Mouse (Mus musculus) kidney, adult 2 months (tissue): ENCODE measurements at regions not wholly inside any gene's neighbourhood (a gene's known extent, or its start where the extent isn't known, plus 50 kb on each side); places are given as distances from the start of the nearest gene placed in this dataset.
A peak's percentile ranks its signal among the peaks of the same experiment; 100 is the strongest.

Experiments used
- DNase-seq: peaks from one replicate; pipeline ENCODE4 v3.0.0; 2021
- H3K27ac ChIP-seq: fragments of 200-500 bp; 2 replicates; pipeline ENCODE4 v1.5.1; 2012; ENCODE audit warnings: low read depth, low read length, control low read depth, inconsistent platforms; ENCODE audit not compliant: insufficient read depth
- H3K27me3 ChIP-seq: fragments of 200-500 bp; replicated peaks from 2 replicates; pipeline ENCODE4 v1.6.1; 2012; ENCODE audit warnings: mild to moderate bottlenecking, moderate library complexity, low read length, inconsistent platforms; ENCODE audit not compliant: control insufficient read depth, insufficient read depth
- H3K36me3 ChIP-seq: fragments of 200-500 bp; 2 replicates; pipeline ENCODE4 v1.6.1; 2012; ENCODE audit warnings: mild to moderate bottlenecking, moderate library complexity, low read length, inconsistent platforms; ENCODE audit not compliant: control insufficient read depth, insufficient read depth
- H3K4me1 ChIP-seq: fragments of 200-500 bp; 2 replicates; pipeline ENCODE4 v1.6.1; 2011; ENCODE audit warnings: low read length; ENCODE audit not compliant: control insufficient read depth, insufficient read depth
- H3K4me3 ChIP-seq: fragments of 200-500 bp; 2 replicates; pipeline ENCODE4 v1.5.1; 2011; ENCODE audit warnings: mild to moderate bottlenecking, low read depth, low read length, control low read depth; ENCODE audit not compliant: insufficient read depth
- CTCF ChIP-seq: fragments of 200-500 bp; conservative IDR thresholded peaks from 2 replicates; pipeline ENCODE4 v1.5.1; 2011; ENCODE audit warnings: low read depth, mild to moderate bottlenecking, control low read depth, low read length, moderate library complexity, mixed read lengths; ENCODE audit not compliant: insufficient read depth, insufficient read length
- POLR2A ChIP-seq: fragments of 200-500 bp; IDR thresholded peaks from one replicate; pipeline ENCODE4 v1.6.1; 2011; ENCODE audit warnings: low read depth, low read length, control low read depth
- WGBS: fragments of 180-500 bp; shearing (Covaris S2); methylation state at CpG from one replicate; pipeline ENCODE4 v1.1.7; 2018; 5-methylcytosine and 5-hydroxymethylcytosine counted together

DNA sequence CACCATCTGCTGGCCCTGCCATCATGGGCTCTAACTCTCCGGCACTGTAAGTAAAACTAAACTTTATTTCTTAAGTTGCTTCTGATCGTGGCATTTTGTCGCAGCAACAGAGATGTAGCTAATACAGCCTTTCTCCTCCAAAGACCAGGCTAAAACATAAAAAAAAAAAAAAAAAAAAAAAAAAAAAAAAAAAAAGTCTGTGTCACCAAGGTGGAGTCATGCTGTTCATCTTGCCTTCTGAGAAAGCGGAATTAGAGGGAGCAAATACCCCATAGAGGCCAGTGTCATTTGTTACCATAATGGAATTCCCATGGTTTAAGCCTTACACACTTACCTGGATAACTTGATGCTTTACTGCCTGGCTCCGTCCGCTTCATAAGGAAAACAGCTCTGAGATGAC is 136.9 kb upstream of the Rybp start:
- no peak overlapping the region for H3K4me3 ChIP-seq
- TF ChIP-seq POLR2A, result no peak
- no peak for TF ChIP-seq CTCF
- H3K27ac ChIP-seq, result no peak overlapping the region
- no peak for DNase-seq
- no peaks in the 10 kb centered on the region for H3K36me3 ChIP-seq
- 97% methylated on average over 6 of the region's 6 CpGs for WGBS
- H3K4me1 ChIP-seq, result no peaks in the 10 kb centered on the region
- no peaks in the 10 kb centered on the region for H3K27me3 ChIP-seq

- TF ChIP-seq CTCF, result no peak
- TF ChIP-seq POLR2A, result no peak
- no peak overlapping the region for H3K4me3 ChIP-seq
- H3K27me3 ChIP-seq, result no peaks in the 10 kb centered on the region
- H3K27ac ChIP-seq, result no peak overlapping the region
- H3K36me3 ChIP-seq, result no peaks in the 10 kb centered on the region
- no peak for DNase-seq
- 96% methylated on average over 12 of the region's 12 CpGs for WGBS
- H3K4me1 ChIP-seq, result no peaks in the 10 kb centered on the region
Observed at GRCm38 (mm10) chr6:100423636-100424035, 136.4 kb upstream of the Rybp start.

- H3K4me1 ChIP-seq, result no peaks in the 10 kb centered on the region
- WGBS, result 90% methylated on average over 6 of the region's 6 CpGs
- TF ChIP-seq POLR2A, result no peak
- no peak for TF ChIP-seq CTCF
Observed at GRCm38 (mm10) chr6:100422603-100423002, 135.3 kb upstream of the Rybp start.

DNA sequence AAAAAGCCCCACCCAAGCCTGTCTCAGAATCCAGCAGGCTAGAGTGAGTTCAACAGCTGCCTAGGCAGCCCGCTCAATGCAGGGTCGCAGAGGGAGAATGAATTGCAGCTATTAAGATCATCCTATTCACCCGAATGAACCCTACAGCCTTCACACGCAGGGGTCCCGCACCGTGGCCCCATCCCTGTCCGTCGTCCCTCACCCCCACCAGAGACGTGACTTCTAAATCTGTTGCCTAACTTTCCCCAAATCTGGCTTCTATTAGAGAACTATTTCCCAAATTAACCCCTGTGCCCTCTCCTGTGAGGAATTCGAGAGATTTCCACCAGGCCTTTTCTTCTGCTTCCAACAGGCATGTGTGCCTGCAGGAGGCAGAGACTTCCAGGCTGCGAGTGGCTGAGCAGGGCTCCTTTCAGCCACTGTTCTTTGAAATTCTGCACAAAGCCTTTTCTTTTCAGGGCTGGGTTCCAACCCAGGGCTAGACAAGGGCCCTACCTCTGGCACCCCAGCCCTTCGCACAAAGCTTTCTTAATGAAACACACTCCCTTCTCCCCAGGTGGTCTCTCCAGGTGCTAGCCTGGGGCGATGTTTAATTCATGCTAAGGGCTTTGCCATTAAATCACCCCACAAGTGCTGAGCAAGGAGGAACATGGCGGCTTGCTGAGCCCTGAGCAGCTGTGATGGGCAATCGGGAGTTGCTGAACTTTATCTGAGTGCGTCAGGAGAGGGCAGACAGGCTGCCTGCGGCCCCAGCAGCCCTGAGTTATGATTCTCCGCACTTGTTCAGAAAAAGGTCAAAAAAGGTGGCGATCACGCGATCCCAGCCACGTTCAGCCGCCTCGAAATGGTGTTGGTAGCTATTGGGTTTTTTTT is 134.7 kb upstream of the Rybp start:
- no peak overlapping the region for H3K27ac ChIP-seq
- H3K27me3 ChIP-seq, result no peaks in the 10 kb centered on the region
- DNase-seq, result no peak
- H3K4me3 ChIP-seq, result no peak overlapping the region
- no peaks in the 10 kb centered on the region for H3K36me3 ChIP-seq
- H3K4me1 ChIP-seq, result no peaks in the 10 kb centered on the region
- 56% methylated on average over 24 of the region's 24 CpGs for WGBS
- TF ChIP-seq POLR2A (no peak), CTCF (no peak)

More at GRCm38 (mm10) chr6:100422603-100423002, 135.3 kb upstream of the Rybp start:
- H3K36me3 ChIP-seq, result no peaks in the 10 kb centered on the region
- no peaks in the 10 kb centered on the region for H3K27me3 ChIP-seq
- H3K27ac ChIP-seq, result no peak overlapping the region
- H3K4me3 ChIP-seq, result no peak overlapping the region
- no peak for DNase-seq

DNA sequence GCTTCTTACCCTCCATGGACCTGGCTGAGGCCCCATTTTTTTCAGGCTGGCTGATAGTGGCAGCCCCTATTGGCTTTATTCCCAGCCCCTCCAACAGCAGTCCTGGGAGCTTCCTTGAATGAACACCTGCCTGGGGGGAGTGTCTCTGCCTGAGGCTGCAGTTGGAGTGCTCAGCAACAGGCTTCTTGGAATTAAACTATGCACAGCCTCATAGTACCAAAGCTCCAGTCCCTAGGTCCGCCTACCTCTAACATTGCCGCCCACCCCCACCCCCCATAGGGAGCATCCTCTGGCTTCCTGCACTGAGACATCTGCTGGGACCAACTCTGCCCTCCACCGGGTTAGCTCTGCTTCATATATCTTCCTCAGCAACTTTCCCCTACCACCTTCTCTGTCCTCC is 133.3 kb upstream of the Rybp start:
- Histone ChIP-seq H3K4me1 (no peaks in the 10 kb centered on the region), H3K4me3 (no peak overlapping the region), H3K27me3 (no peaks in the 10 kb centered on the region), H3K36me3 (no peaks in the 10 kb centered on the region), H3K27ac (no peak overlapping the region)
- 64% methylated on average over 3 of the region's 3 CpGs for WGBS
- TF ChIP-seq POLR2A, result no peak
- no peak for TF ChIP-seq CTCF
- DNase-seq, result no peak

DNA sequence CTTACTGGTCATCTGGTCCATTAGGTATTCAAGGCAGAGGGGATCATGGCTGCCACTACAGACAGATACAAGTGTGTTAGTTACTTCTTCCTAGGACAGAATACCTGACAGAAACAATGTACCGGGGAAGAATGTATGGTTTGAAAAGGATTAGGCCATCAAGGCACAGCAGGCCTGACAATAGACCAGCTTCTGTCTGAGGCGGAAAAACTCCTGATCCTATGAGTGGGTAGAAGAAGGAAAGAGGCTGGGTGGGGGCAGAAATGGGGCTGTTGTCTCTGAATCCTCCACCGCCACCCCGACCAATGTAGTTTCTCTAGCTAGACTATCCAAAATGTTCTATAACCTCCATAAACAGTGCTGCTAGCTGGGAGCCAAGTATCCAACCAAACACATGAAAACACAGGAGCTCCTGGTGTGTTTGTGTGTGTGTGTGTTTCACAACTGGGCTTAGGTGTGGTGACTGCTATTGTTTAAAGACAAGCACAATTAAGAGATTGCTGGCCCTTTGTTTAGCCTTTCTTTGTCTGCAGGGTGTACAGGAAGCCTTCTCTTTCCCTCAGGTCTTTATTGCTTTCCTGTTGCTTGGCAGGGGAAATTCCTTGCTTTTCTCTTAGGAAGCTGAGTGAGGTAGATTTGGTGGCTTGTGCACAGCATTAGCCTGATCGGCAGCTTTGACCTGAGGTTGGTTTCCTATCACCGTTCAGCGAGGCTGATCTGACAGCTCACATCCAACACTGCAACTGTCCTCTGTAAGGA is 132.7 kb upstream of the Rybp start:
- Histone ChIP-seq H3K4me1 (no peaks in the 10 kb centered on the region), H3K36me3 (no peaks in the 10 kb centered on the region), H3K4me3 (no peak overlapping the region), H3K27me3 (no peaks in the 10 kb centered on the region), H3K27ac (no peak overlapping the region)
- peak; percentile 10 for DNase-seq
- WGBS, result 73% methylated on average over 7 of the region's 7 CpGs
- TF ChIP-seq POLR2A (no peak), CTCF (no peak)

- H3K4me3 ChIP-seq, result no peak overlapping the region
- peak; percentile 19 for DNase-seq
- H3K4me1 ChIP-seq, result no peaks in the 10 kb centered on the region
- no peaks in the 10 kb centered on the region for H3K27me3 ChIP-seq
- TF ChIP-seq CTCF (no peak), POLR2A (no peak)
- no peaks in the 10 kb centered on the region for H3K36me3 ChIP-seq
- 64% methylated on average over 8 of the region's 8 CpGs for WGBS
- H3K27ac ChIP-seq, result no peak overlapping the region
Observed at GRCm38 (mm10) chr6:100416046-100416445, 128.8 kb upstream of the Rybp start.
